Mouse (Mus musculus) heart, postnatal 14 days (tissue): Measurements from ENCODE around the gene Adamts12. TPM values are rescaled to one million over a fixed set of nuclear protein-coding genes. Genes with fewer than 3 reads are reported as not detected.

Experiments used
- DNase-seq, 2 experiments: peaks; one replicate each; pipeline ENCODE4 v3.0.0; 2021 to 2022
- intact Hi-C: fragments of 180-260 bp; cut with DNase I; formaldehyde crosslinking; loops from one replicate; pipeline ENCODE4 v1.15.1; 2025
- long read RNA-seq, 2 experiments: library from polyadenylated mRNA; stranded (forward); transcript quantifications; one replicate each; pipeline ENCODE4 v2.0.0; 2021
- total RNA-seq, 2 experiments: library from RNA; stranded (reverse); gene quantifications; 2 replicates each; pipeline ENCODE4 v1.2.3; 2021

Adamts12 gene
- total RNA-seq = 10 to 100 TPM; 17.4 to 17.9 TPM
- long read RNA-seq, experiment 1, partial matches to known transcripts = 1 of 2 reads
- long read RNA-seq, experiment 1, other reads (novel, unspliced or antisense) = 1 of 2 reads
- long read RNA-seq, experiment 2, full-length matches to known transcripts = 1 of 3 reads
- long read RNA-seq, experiment 2, partial matches to known transcripts = 2 of 3 reads
- long read RNA-seq, experiment 2, other reads (novel, unspliced or antisense) = 0 of 3 reads

DNA sequence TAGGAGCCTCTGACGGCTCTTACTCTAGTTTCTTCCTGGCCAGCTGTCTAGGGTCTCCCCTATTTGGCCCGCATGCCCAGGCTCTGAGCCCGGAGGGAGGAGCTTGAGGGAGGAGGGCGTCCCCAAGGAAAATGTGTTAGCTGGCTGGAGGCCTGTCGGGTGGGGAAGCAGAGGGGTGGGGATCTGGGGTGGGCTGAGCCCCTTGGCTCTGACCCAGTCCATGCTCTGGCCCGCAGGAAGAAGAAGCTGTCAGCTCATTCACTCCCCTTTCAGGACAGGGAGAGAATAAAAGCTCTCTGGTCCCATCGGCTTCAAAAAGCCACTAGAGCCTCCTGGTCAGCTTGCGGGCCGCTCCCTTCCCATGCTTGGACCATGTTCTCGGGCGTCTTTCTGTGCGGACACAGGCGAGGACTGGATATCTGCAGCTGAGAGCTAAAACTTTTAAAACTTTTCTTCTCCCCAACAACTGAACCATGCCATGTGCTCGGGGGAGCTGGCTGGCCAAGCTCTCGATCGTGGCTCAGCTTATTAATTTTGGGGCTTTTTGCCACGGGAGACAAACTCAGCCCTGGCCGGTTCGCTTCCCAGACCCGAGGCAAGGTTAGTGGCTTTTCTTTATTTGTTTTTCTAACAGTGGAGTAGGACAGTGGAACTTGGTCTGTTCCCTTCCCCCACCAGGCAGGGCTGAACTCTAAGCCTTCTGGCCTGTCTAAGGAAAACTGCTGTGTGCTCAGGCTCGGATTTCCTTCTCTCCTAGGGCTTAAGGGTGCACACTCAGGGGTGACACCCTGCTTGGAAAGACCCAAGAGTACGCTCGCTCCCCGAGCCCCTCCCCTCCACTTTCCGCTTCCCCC lies at the start of gene Adamts12:
Gene Adamts12 (plus strand): TSS at position 233 of the 854 bp plus-strand sequence.
- peak; percentile 83 to 84 for DNase-seq
- intact Hi-C loops = no loop called here

DNA sequence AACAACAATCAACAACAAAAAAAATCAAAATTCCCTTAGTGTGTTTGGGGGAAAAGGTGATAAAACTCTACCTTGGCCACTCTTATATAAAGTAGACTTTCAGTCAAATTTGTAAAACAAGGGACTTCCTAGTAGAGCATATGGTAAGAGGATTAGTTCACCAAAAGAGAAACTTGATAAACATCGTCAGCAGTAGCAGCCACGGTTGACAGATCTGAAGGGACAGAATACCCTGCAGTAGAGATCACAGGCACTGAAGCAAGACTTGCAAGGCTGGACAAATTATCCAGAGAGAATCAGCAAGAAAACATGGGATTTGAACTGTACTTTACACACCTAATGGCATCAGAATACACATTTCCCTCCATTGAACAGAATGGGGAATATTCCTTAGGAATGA lies 49.7 kb upstream of the Adamts12 start:
- intact Hi-C loops = no loop called here

DNA sequence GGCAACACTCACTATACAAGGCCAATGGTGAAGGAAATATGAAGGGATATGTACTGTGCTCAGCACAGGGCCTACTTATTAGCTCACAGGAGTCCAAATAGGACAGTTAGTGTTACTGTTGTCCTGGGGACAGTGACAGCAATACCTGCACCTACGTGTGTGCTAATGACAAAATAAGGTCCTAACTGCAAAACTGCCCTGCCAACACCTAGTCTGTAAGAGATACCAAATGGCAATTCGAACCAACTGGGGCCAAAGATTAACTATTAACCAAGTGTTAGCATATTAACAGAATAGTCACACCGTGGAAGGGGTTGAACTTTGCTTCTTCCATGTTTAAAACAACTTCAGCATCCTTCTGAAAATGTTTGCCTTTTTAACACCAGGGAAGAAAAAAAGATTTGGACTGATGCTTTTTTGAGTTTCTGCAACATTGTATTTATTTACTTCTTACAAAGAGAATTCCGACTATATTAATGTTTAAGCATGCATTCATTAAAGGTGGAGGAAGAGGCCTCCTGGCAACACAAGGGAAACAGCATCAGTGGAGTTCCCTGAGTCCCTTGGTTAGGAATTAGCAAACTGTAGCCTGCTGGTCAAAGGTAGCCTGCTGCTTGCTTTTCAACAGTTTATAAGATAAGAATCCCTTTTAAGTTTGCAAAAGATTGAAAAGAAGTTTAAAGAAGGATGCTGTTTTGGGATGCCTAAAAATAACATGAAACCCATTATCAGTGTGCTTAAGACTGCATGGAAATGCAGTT lies 37.6 kb upstream of the Adamts12 start:
- intact Hi-C loops = no loop called here
- DNase-seq = no peak

More for the DNA sequence above, 49.7 kb upstream of the Adamts12 start:
- no peak for DNase-seq

DNA sequence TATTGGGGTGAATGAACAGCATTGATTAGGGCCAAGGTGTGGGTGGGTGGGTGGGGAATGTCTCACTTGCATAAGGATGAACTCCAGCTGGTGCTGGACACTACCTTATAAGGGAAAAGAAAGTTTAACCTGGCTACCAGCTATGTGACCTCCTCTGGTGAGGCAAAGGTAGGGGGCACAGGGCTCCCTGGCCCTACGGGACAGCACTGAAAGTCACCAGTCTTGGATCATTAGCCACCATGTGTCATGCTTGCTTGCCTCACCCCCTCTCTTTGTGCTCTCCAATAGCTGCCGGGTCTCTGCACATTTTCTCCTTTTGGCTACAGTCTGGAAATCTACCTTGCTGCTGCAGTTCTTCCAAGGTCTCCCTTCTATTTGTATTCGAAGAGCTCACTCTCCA lies 34.4 kb upstream of the Adamts12 start:
- DNase-seq = no peak
- intact Hi-C loops = loop anchor here (10.0 kb wide), 1 partner anchor 225 kb away; no protein-coding TSS in a partner anchor

DNA sequence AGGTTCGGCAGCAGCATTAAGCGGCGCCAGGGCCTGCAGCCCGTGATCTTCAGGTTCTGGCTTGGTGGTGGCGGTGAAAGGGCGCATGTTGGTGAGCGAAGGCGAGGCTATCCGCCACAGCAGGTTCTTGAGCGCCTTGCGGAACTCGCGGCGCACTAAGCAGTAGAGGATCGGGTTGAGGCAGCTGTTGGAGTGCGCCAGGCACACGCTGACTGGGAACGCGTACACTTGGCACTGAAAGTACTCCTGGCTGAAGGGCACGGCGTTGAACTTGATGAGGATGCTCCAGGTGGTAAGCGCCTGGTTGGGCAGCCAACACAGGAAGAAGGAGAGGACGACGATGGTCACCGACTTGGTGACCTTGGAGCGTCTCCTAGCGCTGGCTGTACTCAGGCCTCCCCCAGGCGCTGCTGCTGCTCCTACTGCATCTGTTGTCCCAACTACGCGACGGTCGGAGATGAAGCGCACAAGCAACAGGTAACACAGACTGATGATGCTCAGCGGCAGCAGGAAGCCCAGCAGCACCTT lies 28.6 kb upstream of the Adamts12 start:
- intact Hi-C loops = loop anchor here (5.0 to 10.0 kb wide), 2 partner anchors 114 to 219 kb away; no protein-coding TSS in a partner anchor
- DNase-seq = no peak

DNA sequence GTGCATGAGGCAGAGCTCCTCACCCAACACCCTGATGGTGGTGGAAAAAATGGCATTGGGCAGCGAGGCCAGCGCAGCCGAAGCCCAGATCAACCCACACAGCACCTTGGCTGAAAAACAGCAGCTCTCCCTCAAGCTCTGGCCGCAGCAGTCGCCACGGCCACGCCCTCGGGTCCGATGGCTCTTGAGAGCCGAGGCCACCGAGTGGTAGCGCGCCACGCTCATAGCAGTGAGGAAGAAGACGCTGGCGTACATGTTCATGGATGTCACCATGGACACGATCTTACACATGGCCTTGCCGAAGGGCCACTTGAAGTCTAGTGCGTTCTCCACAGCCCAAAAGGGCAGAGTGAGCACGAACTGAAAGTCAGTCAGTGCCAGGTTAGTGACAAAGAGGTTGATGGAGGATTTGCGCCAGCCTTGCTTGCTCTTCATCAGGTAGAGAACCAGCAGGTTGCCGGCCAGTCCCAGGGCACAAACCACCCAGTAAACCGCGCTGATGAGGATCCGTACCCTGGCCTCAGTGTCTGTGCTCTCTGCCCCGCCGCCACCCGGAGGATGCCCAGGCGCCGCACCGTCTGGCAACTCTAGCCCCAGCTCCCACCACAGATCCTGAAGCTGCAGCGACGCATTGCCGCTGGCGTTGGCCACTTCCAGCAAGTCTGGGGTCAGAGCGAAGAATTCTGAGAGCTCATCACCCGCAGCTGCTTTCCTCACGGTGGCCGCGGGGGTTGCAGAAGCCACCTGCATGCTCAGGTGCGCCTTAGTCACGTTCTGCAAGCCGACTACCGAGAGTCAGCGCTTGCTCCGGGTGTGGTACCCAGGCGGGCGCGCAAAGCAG lies 27.8 kb upstream of the Adamts12 start:
- DNase-seq = peak; percentile 17 to 20
- intact Hi-C loops = loop anchor here (5.0 to 10.0 kb wide), 2 partner anchors 114 to 218 kb away; no protein-coding TSS in a partner anchor

DNA sequence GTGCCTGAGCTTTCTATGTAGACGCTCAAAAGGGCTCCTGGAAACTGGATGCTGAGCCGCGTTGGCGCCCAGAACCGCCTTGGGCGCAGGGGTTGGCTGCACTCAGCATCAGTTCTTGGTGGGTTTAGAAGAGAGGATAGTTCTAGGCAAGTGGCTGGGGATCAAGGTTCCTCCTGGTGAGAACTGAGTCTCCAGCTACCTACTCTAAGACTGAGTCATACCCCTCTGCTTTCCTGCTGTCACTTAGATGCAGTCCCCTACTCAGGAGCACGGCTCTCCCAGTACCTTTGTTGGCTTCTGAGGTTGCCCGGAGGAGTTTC lies 27.3 kb upstream of the Adamts12 start:
- intact Hi-C loops = loop anchor here (5.0 to 10.0 kb wide), 2 partner anchors 115 to 217 kb away; no protein-coding TSS in a partner anchor
- DNase-seq = peak in 1 of 2 experiments; percentile 2

DNA sequence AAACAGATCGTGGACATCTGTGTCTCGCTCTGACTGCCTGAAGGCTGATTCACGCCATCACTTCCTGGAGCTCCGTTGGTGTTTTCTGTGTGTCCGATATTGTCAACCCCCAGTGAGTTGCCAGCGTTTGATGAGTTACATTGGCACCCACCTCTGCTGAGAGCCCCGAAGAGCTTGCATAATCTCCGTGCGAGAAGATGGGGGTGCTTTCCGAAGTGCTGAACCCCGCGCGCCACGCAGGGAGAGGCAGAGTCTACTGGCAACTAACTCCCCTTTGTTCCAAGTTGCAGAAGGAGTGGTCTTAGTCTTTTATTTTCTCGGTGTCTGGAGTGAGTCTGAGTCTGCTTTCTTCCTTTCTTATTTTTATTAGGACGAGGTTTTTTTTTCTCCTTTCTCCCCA lies 26.9 kb upstream of the Adamts12 start, which contains the start of gene Rxfp3:
Gene Rxfp3 (minus strand): TSS at position 281 of the 400 bp plus-strand sequence.
- intact Hi-C loops = loop anchor here (1.0 to 10.0 kb wide), 4 partner anchors 115 to 343 kb away; no protein-coding TSS in a partner anchor
- DNase-seq = peak in 1 of 2 experiments; percentile 23

DNA sequence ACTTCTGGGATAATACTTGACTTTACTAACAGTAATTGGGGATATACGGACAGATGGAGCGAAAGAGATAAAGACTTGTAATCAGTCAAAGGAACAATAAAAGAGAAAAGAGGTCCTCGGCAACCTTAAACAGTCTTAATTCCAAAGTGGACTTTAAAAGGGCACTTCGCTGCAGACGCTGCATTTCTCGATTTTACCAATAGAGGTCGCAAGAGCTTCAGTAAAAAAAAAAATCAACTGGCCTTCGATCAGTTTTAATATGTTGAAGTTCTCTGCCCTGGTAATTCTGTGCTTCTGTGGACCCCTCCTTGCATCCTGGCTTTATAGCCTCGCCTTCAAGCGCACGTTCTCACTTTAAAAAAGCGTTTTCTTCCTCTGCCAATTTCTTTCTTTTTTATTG lies 26.1 kb upstream of the Adamts12 start:
- DNase-seq = peak; percentile 33 to 68
- intact Hi-C loops = loop anchor here (1.0 to 10.0 kb wide), 4 partner anchors 116 to 342 kb away; no protein-coding TSS in a partner anchor

DNA sequence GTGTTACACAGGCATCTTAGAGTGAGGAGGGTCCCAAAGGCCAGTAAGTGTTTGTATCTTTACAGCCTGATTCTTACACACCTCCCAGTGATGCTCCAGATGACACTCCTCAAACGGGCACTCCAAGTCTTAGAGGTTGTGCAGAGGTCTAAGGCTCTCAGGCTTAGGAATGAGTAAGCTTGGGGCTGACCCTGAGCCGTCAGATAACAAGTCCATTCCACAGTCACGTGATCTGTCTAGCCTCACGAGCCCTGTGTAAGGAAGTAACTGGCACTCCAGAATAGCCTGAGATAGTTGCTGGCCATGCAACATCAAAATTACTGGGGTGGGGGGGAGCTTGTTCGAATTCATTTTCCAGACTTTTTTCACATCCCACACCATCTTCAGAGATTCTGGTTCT lies 24.5 kb upstream of the Adamts12 start:
- DNase-seq = no peak
- intact Hi-C loops = no loop called here

DNA sequence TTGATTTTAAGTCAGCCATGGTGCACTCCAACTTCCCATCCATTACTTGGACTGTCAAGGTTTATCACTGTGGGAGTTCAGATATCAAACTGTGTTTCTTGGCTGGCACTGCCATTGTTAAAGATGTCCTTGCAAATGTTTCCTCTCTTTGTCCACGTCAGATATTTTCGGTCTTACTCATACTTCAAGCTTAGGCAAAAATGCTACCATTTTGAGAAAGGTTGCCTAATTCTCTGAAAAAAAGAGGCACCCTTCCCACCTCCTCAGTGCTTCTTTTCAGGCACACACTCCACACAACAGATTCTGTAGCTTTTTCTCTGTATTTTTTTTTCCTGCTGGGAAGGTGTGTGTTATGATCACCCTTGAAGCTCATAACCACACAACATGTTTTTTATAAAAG lies 23.4 kb upstream of the Adamts12 start:
- no peak for DNase-seq
- intact Hi-C loops = no loop called here

DNA sequence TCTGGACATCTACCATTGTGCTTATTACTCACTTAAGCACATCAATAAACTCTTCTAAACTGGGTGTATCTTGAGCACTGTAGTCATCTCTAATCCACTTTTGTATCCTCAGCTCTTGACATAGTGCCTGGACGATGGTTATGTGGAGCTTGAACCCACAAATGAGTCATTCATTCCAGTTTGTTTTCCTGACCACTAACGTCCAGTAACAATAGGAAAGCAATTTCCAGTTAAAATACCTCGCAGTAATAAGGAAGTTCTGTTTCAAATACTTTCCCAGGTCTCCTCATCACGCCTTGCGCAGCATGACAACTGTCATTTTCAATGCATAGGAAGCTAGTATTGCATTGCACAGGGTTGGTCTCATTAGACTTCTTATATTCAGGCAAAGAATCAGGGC lies 21.8 kb upstream of the Adamts12 start:
- intact Hi-C loops = no loop called here

DNA sequence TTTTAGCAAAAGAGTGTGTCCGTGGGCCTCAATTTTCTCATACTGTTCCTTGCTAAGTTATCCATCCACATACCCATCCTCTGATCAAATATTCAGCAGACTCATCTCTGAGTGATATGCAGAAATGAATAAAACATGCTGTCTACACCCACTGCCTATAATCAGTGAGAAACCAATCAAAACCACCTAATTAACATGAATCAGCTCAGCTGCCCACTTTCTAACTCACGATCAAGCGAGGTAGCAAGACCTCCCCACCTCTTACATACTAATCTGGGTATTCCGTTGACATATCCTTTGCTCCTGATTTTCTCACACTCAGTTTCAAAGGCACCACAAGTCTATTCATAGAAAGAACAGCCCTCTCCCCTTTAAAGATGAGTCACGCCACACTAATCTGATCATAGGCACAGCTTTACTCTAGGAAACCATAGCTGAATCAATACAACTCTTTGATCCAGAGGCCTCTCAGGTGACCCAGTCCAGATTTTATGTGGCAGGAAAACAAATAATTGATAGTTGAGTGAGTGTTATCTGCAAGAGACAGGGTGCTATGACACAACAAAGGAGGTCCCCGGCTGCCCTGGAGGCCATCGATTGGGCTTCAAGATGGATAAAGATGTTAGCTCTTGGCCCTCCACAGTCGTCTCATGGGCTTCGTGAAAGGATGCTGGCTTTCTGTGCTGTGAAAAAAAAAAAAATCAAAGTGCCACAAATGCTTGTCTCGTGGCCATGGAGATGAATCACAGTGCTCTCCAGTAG lies 10.7 kb upstream of the Adamts12 start:
- DNase-seq = no peak
- intact Hi-C loops = no loop called here

More for the DNA sequence above, 21.8 kb upstream of the Adamts12 start:
- DNase-seq = no peak

DNA sequence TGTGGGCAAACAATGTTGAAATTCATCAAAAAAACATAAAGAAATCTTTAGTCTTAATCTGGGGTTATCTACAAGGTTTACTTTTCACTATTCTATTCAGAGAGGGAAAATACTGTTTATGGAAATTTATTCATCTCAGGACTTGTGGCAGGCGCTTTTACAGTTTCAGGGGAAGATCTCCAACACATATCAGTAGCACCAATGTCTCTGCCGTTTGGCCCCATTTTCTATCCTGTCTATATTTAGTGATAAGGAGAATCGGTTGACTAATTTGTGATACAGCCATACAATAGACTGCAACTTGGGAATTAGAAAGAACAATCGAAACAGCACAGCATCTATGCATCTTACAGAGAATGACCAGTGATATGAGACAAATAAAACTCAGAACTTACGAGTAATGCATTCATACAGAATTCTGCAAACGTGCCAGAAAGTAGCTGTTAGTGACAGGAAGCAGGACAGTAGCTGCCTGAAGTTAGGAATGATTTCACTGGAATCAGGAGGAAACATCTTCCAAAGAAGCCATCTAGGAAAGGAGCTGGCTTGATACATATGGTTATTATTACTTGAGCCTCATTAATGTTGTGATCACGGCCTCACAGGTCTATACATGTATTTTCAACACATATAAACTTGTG lies 10.0 kb upstream of the Adamts12 start:
- intact Hi-C loops = no loop called here
- DNase-seq = no peak

DNA sequence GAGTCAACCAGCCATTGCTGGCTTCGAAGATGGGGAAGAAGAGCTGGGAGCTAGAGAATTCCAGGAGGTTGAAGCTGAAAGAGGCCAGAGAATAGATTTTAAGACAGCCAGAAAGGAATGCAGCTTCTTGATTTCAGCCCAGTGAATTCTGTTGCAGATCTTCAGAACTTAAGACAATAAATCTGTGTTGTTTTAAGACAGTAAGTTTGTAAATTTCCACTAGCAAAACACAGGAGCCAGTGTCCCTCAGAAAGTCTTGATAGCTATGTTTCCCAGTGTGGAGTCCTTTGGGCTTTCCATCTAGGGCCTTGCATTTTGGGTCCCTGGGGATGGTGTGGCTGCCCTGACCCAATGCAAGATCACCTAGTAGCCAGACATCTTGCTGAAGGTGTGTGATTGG lies 1.7 kb upstream of the Adamts12 start:
- no peak for DNase-seq
- intact Hi-C loops = no loop called here

DNA sequence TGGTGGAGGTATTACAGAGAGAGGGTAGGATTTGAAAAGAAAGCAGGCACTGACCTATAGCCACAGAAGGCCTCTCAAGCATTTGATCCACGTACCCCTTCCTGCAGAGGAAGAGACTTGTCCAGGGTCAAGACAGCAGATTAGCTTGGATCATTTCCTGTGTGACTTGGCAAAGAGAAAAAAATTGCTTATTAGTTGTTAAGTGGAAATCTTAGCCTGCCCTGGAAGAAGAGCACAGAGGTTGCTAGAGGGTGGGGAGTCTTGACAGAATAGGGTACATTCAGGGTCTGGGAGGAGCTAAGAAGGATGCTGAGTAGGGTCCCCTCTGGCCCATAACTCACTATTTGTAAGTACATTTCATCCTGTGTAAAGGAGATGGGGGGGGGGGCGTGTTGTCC lies 431 bp upstream of the Adamts12 start:
- DNase-seq = peak in 1 of 2 experiments; percentile 16
- intact Hi-C loops = no loop called here

DNA sequence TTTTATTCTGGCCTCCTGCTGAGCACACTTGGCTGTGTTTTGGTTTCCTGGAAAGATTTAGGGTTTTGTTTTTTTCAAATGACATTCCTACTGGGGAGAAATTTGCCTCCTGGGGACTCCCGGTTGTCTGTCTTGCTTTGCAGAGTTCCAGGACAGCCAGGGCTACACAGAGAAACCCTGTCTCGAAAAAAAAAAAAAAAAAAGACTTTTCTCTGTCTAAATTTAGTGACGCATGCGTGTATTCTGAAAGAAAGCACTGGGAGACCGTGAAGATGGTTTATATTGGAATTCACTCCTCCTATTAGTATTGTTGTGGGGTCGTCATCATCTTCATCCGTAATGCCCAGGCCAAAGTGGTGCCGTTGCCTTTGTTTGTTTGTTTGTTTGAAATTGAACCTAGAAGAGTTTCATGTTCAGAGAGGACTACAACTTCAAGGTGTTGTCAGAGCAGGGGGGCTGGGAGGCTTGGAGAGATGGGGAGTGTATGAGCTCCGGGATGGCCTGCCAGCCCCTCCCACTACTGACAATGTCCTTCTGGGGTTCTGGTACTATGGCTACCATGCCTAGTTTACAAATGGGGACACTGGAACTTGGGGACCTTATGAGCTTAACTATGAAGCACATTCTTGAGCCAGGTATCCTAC lies 1.1 kb downstream of the Adamts12 start:
- intact Hi-C loops = no loop called here
- peak; percentile 18 to 21 for DNase-seq

DNA sequence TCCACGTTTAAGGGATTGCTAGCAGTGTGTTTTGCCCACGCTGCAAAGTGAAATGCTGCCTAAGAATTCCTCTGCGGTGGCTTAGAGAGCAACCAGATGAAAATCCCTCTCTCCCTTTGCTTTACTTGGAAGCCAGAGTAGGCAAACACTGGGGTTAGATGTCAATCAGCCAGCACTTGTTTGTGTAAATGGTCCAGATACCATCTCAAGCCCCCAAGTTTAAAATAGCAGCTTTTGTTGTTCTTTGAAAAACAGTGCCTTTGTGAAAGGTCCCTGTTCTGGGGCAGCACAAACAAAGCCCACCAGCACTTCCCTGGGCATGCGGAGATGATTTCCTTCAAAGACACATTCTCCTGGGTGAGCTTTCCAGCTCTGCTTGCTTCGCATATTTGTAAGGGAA lies 1.7 kb downstream of the Adamts12 start:
- intact Hi-C loops = no loop called here
- DNase-seq = no peak
